Mouse (Mus musculus) cerebellum, adult 18-20 months (tissue): ENCODE results near the gene Sytl1.

Experiments used
- DNase-seq, 2 experiments: peaks; one replicate each; pipeline ENCODE4 v3.0.0; 2021

Sytl1 gene

GRCm38 (mm10) chr4:133244289-133244688 lies 18.6 kb downstream of the Sytl1 start:
- DNase-seq = no peak

GRCm38 (mm10) chr4:133243538-133243937 lies 19.4 kb downstream of the Sytl1 start:
- DNase-seq = no peak

DNA sequence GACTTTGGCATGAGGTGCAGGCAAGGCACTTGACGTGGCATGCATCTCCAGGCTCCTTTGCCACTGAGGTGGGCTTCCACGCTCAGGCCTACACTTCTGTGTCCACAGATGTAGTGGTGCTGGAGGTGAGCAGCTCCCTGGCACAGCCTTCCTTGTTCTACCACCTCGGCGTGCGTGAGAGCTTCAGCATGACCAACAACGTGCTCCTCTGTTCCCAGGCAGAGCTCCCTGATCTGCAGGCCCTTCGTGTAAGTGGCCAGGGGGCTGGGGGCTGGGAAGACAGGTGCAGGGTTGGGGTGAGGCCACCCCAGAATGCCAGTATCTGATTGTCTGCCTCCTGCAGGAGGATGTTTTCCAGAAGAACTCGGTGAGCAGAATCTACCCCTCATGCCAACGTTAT lies 20.2 kb downstream of the Sytl1 start:
- no peak for DNase-seq

- no peak for DNase-seq
Observed at GRCm38 (mm10) chr4:133241910-133242309, 21.0 kb downstream of the Sytl1 start.

- peak; percentile 81 to 86 for DNase-seq
Observed at GRCm38 (mm10) chr4:133240934-133241908, 21.7 kb downstream of the Sytl1 start.

- DNase-seq = peak; percentile 23 to 25
Observed at GRCm38 (mm10) chr4:133240490-133240921, 22.4 kb downstream of the Sytl1 start, which contains the start of gene Map3k6. Gene Map3k6 (plus strand): TSS chr4:133240818.

GRCm38 (mm10) chr4:133237911-133238310 lies 25.0 kb downstream of the Sytl1 start:
- no peak for DNase-seq

DNA sequence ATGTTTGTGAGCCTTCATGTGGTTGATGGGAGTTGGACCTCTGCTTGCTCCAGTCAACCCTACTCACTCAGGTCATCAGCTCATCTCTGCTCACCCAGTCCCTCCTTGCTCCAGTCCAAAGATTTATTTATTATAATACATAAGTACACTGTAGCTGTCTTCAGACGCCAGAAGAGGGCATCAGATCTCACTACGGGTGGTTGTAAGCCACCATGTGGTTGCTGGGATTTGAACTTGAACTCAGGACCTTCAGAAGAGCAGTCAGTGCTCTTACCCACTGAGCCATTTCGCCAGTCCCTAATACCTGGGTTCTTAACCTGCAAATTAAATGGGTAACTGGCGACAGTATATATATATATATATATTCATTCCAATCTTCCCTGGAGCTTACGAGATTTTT lies 27.5 kb downstream of the Sytl1 start:
- DNase-seq = no peak

DNA sequence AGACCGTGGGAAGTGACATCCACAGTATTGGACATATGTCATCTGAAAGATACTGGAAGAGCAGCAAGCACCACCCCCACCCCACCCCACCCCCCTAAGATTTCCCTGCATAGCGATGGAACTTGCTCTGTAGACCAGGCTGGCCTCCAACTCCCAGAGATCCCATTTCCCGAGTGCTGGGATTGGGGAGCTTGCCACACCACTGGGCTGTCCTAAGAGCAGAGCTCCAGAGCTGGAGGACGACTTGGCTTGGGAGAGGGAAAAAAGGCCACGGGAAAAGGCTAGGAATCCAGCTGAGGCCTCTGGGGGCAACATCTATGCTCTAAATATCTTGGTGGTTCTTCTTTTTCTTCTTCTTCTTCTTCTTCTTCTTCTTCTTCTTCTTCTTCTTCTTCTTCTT lies 28.1 kb downstream of the Sytl1 start:
- no peak for DNase-seq

- peak in 1 of 2 experiments; percentile 38 for DNase-seq
Observed at GRCm38 (mm10) chr4:133233285-133233976, 29.5 kb downstream of the Sytl1 start.

GRCm38 (mm10) chr4:133229582-133229981 lies 33.3 kb downstream of the Sytl1 start:
- no peak for DNase-seq

- no peak for DNase-seq
Observed at GRCm38 (mm10) chr4:133227636-133228035, 35.3 kb downstream of the Sytl1 start.

GRCm38 (mm10) chr4:133226073-133226472 lies 36.8 kb downstream of the Sytl1 start:
- no peak for DNase-seq

- DNase-seq = no peak
Observed at GRCm38 (mm10) chr4:133223875-133224274, 39.0 kb downstream of the Sytl1 start.

DNA sequence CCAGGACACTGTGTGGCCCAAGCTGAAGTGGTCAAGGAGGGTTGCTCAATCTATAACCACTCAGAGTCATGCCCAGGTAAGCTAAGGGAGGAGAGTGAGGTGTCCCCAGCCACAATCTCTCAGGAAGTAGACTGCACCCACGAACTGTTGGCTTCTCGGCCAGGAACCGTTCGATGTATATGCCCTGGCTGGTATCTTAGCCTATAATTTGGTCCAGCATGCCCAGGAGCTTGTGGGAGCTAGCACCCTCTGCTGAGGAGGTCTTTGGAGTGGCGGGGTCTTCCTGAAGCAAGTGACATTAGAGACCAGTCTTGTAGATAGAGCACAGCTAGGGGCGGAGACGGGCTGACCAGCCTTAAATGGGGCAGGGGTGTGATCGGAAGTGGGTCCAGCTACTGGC lies 41.2 kb downstream of the Sytl1 start:
- no peak for DNase-seq

DNA sequence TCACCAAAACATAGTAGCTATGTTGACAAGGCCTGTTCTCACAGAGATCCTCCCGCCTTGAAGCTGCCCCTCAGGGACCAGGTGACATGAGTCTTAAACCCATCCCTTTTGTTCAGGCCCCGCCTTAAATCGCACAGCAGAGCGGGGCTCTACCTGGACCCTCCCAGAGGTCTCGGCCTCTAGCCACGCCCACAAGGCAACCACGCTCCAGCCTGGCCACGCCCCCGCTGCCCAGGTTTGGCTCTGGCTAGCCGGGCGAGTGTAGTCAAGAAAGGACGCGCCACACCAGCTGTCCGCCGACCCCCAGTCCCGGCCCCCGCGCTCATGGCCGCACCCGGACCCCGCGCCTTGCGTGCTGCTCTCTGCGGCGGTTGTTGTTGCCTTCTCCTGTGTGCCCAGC lies 42.3 kb downstream of the Sytl1 start:
- DNase-seq = no peak

GRCm38 (mm10) chr4:133218745-133219144 lies 44.2 kb downstream of the Sytl1 start:
- no peak for DNase-seq

- DNase-seq = peak; percentile 66 to 74
Observed at GRCm38 (mm10) chr4:133217641-133218040, 45.3 kb downstream of the Sytl1 start.

DNA sequence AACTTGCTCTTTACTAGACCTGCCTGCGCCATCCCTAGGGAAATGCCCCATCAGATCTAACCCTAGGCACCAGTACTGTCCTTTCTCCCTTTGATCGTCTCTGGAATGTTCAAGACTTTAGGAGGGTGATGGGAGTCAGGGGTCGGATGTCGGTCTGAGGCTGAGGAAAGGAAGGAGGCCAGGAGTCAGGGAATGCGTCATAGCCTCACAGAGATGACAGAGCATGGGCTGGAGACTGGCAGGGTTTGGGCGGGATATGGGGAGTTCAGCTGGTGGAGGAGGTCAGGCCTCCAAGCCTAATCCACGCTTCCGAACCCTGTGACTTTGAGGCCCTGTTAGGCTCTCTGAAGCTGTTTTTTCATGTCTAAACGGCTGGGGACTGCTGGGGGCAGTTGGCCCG lies 49.3 kb downstream of the Sytl1 start:
- no peak for DNase-seq

DNA sequence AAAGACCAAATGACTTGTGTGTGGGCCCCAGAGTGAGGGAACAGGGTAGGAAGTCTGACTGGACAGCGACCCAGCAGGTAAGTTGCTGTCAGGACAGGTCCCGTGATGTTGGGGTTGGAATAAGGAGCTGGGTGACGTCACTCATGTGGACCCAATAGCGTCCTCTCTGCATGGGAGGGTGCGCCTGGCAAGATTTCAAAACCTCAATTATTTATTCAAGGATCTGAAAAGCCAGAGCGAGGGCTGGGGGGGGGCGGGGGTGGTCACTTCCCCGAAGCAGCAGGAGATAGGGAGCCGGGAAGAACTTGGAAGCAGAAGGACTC lies 49.7 kb downstream of the Sytl1 start:
- DNase-seq = peak; percentile 59 to 64

DNA sequence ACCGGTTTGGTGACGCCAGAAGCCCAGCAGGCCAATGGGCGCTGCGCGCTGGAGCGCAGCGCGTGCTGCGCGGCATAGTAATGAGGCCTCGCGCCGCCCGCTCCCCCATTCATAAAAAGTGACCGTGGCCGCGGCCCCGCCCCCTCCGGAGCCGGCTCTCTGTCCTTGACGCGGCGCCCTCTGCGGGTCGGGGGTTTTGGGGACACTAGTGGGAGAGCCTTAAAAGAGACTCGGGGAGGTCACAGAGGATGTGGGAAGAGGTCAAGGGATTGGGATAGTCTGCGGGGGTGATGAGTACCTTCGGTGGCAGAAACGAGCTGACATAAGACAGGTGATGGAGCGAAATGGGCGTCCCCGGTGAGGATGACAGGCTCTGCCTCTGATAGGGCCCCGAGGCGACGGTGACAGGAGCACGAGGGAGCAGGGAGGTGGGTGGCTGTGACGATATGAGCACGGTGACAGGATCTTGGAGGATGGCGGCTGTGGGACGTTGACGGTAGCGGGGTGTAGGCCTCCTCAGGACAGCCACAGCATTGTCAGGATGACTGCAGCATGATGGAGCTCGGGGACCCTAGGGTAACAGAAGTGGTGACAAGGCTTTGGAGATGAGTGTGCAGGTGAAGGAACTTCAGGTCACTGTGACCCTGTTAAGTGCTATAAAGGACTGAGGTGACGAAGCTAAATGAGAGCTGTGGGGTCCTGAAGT lies 50.2 kb downstream of the Sytl1 start:
- DNase-seq = peak; percentile 84 to 87

GRCm38 (mm10) chr4:133211751-133212561 lies 51.0 kb downstream of the Sytl1 start, which contains the start of the genes Cd164l2 and Gpr3:
Gene Cd164l2 (plus strand): TSS chr4:133212131.
Gene Gpr3 (minus strand): TSS chr4:133212536.
- DNase-seq = peak in 1 of 2 experiments; percentile 31
